Mouse (Mus musculus) liver, embryonic 14.5 days (tissue): ENCODE measurements at regions not wholly inside any gene's neighbourhood (a gene's known extent, or its start where the extent isn't known, plus 50 kb on each side); places are given as distances from the start of the nearest gene placed in this dataset.

Experiments
- CTCF ChIP-seq: IDR thresholded peaks from 2 replicates; pipeline ENCODE4 v1.5.1; 2016; ENCODE audit warnings: antibody characterized with exemption, low read depth, control low read depth
- EP300 ChIP-seq: IDR thresholded peaks from 2 replicates; pipeline ENCODE4 v1.6.1; 2016; ENCODE audit warnings: antibody characterized with exemption, low read depth

GRCm38 (mm10) chr2:9422686-9423085, 458.4 kb upstream of the 4930412O13Rik start:
- no peak for TF ChIP-seq EP300
- no peak for TF ChIP-seq CTCF
